Mouse (Mus musculus) fibroblast of lung, adult 2 months (primary cell): ENCODE measurements around the gene Cd8a.
"Not testable (repeated sequence)": the region's sequence is repeated elsewhere in the genome, so short reads cannot be mapped to it uniquely, and the experiment has no call there.

Source experiments
- DNase-seq: peaks from one replicate; pipeline ENCODE4 v3.0.0-alpha.2; 2011; ENCODE audit warnings: low read depth

The Cd8a gene

GRCm38 (mm10) chr6:71373249-71373775, at the start of gene Cd8a:
Gene Cd8a (plus strand): TSS chr6:71373427.
- no peak for DNase-seq

DNA sequence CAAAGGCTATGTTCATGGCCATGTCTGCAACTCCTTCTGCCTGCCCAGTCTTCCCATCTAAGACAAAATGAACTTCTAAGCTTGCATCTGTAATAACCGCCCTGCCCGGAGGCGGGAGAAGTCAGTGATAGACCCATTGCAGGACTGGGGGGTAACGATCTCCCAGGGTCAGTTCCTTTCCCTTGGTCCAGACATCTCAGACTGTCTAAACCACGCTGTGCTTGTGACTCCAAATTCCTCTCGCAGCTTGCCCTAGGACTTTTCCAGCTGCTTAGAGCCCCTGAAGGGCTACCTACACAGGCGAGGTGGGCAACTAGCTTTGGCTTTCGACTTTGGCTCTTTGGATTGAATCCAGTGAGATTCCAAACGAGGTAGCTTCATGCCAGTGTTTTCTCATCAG, 48.4 kb upstream of the Cd8a start:
- no peak for DNase-seq

DNA sequence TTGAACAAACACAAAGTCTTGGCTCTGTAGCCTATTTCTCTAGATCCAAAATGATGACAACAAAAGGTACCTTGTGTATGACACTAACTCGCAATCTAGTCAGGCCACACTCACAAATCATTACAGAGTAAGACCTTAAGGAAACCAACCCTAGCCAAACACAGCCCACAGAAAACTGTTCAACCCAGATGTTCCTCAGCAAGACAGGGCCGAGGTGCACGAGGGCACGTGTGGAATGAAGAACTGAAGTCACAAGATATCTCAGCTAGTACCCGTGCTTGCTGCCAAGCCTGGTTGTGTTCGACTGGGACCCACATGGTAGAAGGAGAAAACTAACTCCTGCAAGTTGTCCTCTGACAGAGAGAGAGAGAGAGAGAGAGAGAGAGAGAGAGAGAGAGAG, 43.3 kb upstream of the Cd8a start:
- no peak for DNase-seq

GRCm38 (mm10) chr6:71330486-71330885, 42.7 kb upstream of the Cd8a start:
- no peak for DNase-seq

- DNase-seq = not testable (repeated sequence)
Measured at GRCm38 (mm10) chr6:71331491-71331890, 41.7 kb upstream of the Cd8a start.

- no peak for DNase-seq
Measured at GRCm38 (mm10) chr6:71332236-71332965, 40.8 kb upstream of the Cd8a start.

GRCm38 (mm10) chr6:71333031-71333430, 40.2 kb upstream of the Cd8a start:
- no peak for DNase-seq

DNA sequence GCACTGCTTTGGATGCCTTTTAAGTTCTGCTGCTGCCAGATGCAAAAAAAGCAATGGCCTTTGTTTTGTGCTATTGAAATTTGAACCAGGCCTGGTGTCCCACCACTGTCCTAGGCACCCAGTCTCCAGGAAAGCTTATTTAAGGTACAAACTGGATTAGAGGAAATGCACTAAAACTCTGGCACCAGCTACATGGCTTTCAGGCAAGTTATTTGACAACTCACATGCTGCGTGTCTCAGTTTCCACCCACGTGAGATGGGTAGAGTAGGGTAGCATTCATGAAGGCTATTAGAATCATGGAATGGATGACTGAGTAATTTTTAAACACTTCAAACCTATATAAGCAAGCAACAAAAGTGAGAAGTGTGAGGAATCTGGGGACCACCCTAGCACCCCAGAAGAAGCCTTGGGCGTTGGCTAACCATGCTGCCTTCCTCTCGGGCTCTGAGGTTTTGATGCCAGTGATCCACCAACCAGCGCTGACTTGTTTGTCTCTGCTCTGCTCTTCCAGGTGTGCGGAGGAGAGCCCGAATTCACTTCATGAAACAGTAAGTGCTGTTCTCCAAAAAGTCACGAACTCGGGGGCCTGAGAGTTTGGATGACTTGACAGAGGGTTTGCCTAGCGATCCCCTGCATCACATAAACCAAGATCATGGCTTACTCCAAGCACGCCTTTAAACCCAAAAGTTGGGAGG, 39.5 kb upstream of the Cd8a start:
- no peak for DNase-seq

DNA sequence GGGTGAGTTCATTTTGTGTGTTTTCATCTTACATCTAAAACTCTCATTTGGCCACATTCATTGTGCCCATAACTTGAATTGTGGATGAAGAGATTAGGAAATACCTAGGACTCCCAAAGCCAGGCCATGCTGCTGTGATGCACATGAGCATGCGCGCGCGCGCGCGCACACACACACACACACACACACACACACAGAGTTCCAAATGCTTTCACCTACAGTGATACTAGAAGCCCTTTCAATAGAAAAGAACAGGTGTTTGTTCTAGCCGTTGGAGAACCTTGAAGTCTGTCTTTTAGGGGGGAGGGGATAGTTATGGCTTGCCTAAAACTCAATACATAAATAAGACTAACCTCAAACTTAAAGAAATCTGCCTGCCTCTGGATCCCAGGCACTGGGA, 35.6 kb upstream of the Cd8a start:
- no peak for DNase-seq

- no peak for DNase-seq
Measured at GRCm38 (mm10) chr6:71338941-71339340, 34.3 kb upstream of the Cd8a start.

DNA sequence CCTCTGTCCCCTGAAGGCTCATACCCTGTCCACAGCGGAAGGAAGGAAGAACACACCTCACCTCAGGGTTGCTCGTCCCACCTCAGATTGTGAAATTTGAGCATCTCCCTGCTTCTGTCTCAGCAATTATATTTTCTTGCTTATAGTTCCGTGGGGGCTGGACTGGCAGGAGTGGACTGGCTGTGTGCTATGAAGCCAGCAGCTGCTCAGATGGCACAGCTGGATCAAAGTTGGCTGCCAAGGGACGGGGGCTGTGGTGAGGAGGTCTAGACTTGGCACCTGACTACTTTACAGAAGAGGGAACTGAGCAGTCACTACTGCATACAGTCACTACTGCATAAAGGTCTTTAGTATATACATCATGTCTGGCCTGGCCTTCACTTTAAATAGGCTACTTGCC, 33.9 kb upstream of the Cd8a start:
- no peak for DNase-seq

GRCm38 (mm10) chr6:71341179-71341578, 32.0 kb upstream of the Cd8a start:
- DNase-seq = no peak

GRCm38 (mm10) chr6:71348006-71348405, 25.2 kb upstream of the Cd8a start:
- DNase-seq = no peak

DNA sequence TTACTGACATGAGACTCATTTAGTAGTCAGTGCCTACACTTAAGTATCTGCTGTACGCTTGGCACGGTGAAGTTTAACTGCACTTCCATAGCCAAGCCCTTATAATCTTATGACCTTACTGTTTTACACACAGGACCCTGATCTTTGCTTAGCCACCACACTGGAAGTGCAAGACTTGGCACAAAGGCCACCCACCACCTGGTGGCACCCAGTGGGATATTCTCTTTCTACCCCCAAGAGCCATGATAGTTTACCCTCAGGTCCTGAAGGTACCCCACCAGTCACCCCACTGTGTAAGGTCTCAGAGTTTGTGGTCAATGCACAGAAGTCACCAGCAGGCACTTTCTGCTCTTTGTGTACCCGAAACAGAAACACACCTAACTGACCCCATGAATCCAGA, 22.0 kb upstream of the Cd8a start:
- DNase-seq = no peak

DNA sequence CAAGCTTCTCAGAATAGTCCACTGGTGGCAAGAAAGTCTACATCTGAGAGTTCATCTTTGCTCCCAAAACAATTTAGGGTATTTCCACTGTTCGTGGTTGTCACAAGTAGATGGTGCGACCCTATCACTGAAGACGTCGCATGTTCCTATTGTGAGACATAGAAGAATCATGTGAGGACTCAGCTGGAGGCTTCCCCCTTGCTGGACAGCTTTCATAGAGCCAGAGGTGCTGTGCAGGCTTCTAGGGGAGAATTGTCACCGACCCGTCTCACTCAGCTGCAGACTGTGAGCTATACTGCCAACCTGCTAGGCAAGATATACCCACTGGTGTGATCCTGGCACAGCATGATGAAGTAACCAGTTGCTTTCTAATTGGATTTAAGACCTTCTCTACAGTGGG, 21.0 kb upstream of the Cd8a start:
- no peak for DNase-seq

DNA sequence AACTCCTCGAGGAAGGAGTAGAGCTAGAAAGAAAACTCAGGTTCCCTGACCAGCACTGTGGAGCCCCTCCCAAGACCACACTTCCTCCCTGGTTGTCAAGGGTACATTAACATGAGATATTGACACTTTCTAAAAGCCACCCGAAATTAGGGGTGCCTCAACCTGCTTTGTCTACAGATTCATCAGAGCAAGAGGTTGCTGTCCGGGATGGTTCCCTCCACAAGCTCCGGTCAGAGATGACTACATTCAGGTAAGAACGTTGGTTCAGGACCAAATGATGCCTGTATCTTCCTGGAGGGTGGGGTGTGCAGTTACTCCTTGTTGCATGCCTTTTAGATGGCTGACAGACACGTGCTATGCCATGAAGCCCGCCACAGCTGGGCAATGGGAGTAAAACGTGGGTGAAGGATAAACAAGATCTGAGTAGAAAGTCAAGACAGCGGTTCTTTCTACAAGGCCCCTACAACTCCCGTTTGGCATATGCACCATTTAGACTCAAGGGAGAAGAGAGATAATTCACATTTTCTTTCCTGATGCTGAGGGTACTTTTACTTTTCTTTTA, 20.3 kb upstream of the Cd8a start:
- no peak for DNase-seq

GRCm38 (mm10) chr6:71353722-71354121, 19.5 kb upstream of the Cd8a start:
- no peak for DNase-seq

GRCm38 (mm10) chr6:71357493-71357892, 15.7 kb upstream of the Cd8a start:
- DNase-seq = no peak

DNA sequence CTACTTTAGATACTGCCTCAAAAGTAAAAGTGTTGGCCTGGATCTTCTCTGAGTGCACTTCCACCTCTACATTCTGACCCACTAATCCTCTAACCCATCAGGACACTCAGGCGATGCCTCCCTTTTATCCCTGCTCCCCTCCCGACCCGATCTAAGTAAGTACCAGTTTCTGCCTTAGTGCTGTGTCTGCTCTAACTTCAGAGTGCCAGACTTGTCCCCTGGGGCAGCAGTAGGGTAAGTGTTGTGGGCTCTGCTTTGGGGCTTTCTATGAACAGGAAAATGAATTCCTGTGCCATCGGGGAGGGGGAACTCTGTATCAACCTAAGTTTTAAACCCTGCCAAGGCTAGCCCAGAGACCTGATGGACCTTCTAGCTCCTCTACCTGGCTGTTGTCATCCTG, 13.0 kb upstream of the Cd8a start:
- no peak for DNase-seq

GRCm38 (mm10) chr6:71360751-71361150, 12.5 kb upstream of the Cd8a start:
- no peak for DNase-seq

DNA sequence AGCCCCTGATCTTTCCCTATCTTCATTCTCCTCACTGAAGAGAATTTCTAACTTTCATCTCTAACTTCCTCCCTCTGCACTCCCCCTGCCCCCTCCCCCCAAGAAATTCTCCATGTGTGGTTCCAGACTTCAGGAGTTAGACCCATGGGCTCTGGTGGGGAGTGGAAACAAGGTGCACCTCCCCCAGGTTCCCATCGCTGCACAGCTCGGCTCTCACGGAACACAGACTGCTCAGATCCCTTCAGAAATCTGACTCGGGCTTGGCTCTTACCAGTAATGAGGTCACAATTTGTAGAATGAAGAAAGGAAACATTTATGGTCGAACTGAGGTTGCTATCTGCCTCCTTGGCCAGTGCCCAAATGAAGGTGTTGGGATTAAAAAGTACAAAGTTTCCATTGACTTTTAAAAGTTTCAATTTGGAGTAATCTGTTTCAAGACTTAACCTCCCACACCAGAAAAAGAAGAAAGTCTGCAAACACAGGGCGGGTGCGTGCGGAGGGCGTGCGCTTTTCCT, 12.0 kb upstream of the Cd8a start:
- no peak for DNase-seq

DNA sequence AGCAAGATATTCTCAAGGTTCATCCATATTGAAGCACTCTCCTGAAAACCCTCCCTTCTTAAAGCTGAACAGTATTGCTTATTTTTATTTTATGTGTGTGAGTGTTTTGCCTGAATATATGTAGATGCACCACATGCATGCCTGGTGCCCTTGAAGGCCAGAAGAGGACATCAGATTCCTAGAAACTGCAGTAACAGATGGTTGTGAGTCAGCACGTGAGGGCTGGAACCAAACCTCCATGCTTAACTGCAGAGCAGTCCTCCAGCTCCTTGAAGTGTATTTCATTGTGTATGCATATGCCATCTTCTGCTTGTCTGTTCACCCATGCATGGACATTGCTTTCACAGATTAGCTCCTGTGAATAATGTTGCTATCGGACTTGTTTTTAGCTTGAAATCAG, 9.2 kb upstream of the Cd8a start:
- DNase-seq = no peak

- DNase-seq = no peak
Measured at GRCm38 (mm10) chr6:71369416-71369815, 3.8 kb upstream of the Cd8a start.
